Mouse (Mus musculus): ENCODE measurements around the gene Kif2c.
A peak's percentile ranks its signal among the peaks of the same experiment; 100 is the strongest.
"Not testable (repeated sequence)": the region's sequence is repeated elsewhere in the genome, so short reads cannot be mapped to it uniquely, and the experiment has no call there.

Kif2c gene

GRCm38 (mm10) chr4:117188969-117189368, 6.5 kb upstream of the Kif2c start:
- no peak for DNase-seq (ENCODE audit: low read depth, low spot score)

- DNase-seq (ENCODE audit: low read depth, low spot score): not testable (repeated sequence)
Observed at GRCm38 (mm10) chr4:117182759-117183096, 289 bp upstream of the Kif2c start.

GRCm38 (mm10) chr4:117169936-117170335, 12.5 kb downstream of the Kif2c start:
- no peak for DNase-seq (ENCODE audit: low read depth, low spot score)

- DNase-seq (ENCODE audit: low read depth, low spot score): no peak
Observed at GRCm38 (mm10) chr4:117161183-117161582, 21.3 kb downstream of the Kif2c start.

GRCm38 (mm10) chr4:117159666-117160065, 22.8 kb downstream of the Kif2c start:
- no peak for DNase-seq (ENCODE audit: low read depth, low spot score)

- DNase-seq (ENCODE audit: low read depth, low spot score): no peak
Observed at GRCm38 (mm10) chr4:117156372-117156771, 26.1 kb downstream of the Kif2c start.

GRCm38 (mm10) chr4:117155792-117156355, 26.6 kb downstream of the Kif2c start, which contains the start of gene Rps8:
Gene Rps8 (minus strand): TSS chr4:117156243.
- DNase-seq (ENCODE audit: low read depth, low spot score): peak; percentile 75

- no peak for DNase-seq (ENCODE audit: low read depth, low spot score)
Observed at GRCm38 (mm10) chr4:117155020-117155791, 27.2 kb downstream of the Kif2c start.

- DNase-seq (ENCODE audit: low read depth, low spot score): no peak
Observed at GRCm38 (mm10) chr4:117152714-117153113, 29.7 kb downstream of the Kif2c start.

- no peak for DNase-seq (ENCODE audit: low read depth, low spot score)
Observed at GRCm38 (mm10) chr4:117151416-117151815, 31.0 kb downstream of the Kif2c start.

GRCm38 (mm10) chr4:117150212-117150733, 32.2 kb downstream of the Kif2c start:
- no peak for DNase-seq (ENCODE audit: low read depth, low spot score)

GRCm38 (mm10) chr4:117149291-117150211, 32.9 kb downstream of the Kif2c start:
- no peak for DNase-seq (ENCODE audit: low read depth, low spot score)

GRCm38 (mm10) chr4:117148815-117149214, 33.6 kb downstream of the Kif2c start:
- DNase-seq (ENCODE audit: low read depth, low spot score): no peak

GRCm38 (mm10) chr4:117148047-117148713, 34.3 kb downstream of the Kif2c start:
- DNase-seq (ENCODE audit: low read depth, low spot score): no peak

- peak; percentile 50 for DNase-seq (ENCODE audit: low read depth, low spot score)
Observed at GRCm38 (mm10) chr4:117146176-117146575, 36.3 kb downstream of the Kif2c start.

- no peak for DNase-seq (ENCODE audit: low read depth, low spot score)
Observed at GRCm38 (mm10) chr4:117145248-117145647, 37.2 kb downstream of the Kif2c start.

- no peak for DNase-seq (ENCODE audit: low read depth, low spot score)
Observed at GRCm38 (mm10) chr4:117143023-117143422, 39.4 kb downstream of the Kif2c start.

- DNase-seq (ENCODE audit: low read depth, low spot score): no peak
Observed at GRCm38 (mm10) chr4:117140613-117141012, 41.8 kb downstream of the Kif2c start.

GRCm38 (mm10) chr4:117139217-117139612, 43.2 kb downstream of the Kif2c start:
- DNase-seq (ENCODE audit: low read depth, low spot score): no peak

- no peak for DNase-seq (ENCODE audit: low read depth, low spot score)
Observed at GRCm38 (mm10) chr4:117138295-117139216, 43.9 kb downstream of the Kif2c start.

Measured in retina, adult 2 months (tissue).